Mouse (Mus musculus): Measurements from ENCODE around the gene Ier3.

DNA sequence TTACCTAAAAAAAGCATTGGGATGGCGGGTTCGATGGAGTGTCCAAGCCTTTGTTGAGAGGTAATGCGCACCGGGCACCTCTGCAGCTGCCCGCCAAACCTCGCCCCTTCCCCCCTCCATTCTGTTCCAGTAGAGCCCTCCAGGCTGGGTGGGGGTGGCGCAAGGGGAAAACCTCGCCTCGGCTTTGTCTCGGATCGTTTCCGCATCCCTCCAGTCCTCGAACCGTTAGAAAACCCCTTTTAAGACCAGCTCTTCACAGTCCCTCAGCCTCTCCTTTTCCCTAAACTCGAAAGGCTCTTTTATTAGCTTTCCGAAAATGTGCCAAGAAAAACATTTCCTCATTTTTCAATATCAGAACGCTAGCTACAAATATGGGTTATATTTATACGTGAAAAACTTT lies 16.0 kb downstream of the Ier3 start:
- no peak for TF ChIP-seq CTCF (IDR thresholded peaks at IDR 0.05)
- no peak for TF ChIP-seq POLR2A (IDR thresholded peaks at IDR 0.05; ENCODE audit: insufficient read depth, low read depth, low read length)

All from heart, adult 2 months (tissue).